Mouse (Mus musculus) liver, postnatal 0 days (tissue): ENCODE data around the gene Klhl6. TPM values are rescaled to one million over a fixed set of nuclear protein-coding genes. Genes with fewer than 3 reads are reported as not detected.
"Not testable (repeated sequence)": the region's sequence is repeated elsewhere in the genome, so short reads cannot be mapped to it uniquely, and the experiment has no call there.

ENCODE experiments used
- ATAC-seq: fragments of 200-750 bp; cut with Nextera tagmentation; 2 replicates; pipeline ENCODE4 v1.8.0; 2017; ENCODE audit warnings: mild to moderate bottlenecking, moderate library complexity
- DNase-seq: peaks from one replicate; pipeline ENCODE4 v3.0.0-alpha.2; 2016
- H3K27ac ChIP-seq: fragments of 300-500 bp; sonication (generic); 2 replicates; pipeline ENCODE4 v1.5.1; 2014; ENCODE audit warnings: antibody characterized with exemption, moderate library complexity, mild to moderate bottlenecking, low read depth
- H3K27me3 ChIP-seq: fragments of 300-500 bp; sonication (generic); 2 replicates; pipeline ENCODE4 v1.6.1; 2014; ENCODE audit warnings: low read length, control low read depth, mixed read lengths; ENCODE audit not compliant: insufficient read depth
- H3K36me3 ChIP-seq: fragments of 300-500 bp; sonication (generic); replicated peaks from 2 replicates; pipeline ENCODE4 v1.6.1; 2014; ENCODE audit warnings: mild to moderate bottlenecking, control low read depth, low read length, moderate library complexity, mixed read lengths; ENCODE audit not compliant: insufficient read depth
- H3K4me1 ChIP-seq: fragments of 300-500 bp; sonication (generic); 2 replicates; pipeline ENCODE4 v1.6.1; 2014; ENCODE audit warnings: antibody characterized with exemption, mild to moderate bottlenecking, control low read depth; ENCODE audit not compliant: insufficient read depth
- H3K4me2 ChIP-seq: fragments of 300-500 bp; sonication (generic); 2 replicates; pipeline ENCODE4 v1.6.1; 2014; ENCODE audit warnings: low read depth, mild to moderate bottlenecking, low read length, moderate library complexity, mixed read lengths
- H3K4me3 ChIP-seq: fragments of 300-500 bp; sonication (generic); 2 replicates; pipeline ENCODE4 v1.5.1; 2014; ENCODE audit warnings: low read depth, low read length
- H3K9ac ChIP-seq: fragments of 300-500 bp; sonication (generic); replicated peaks from 2 replicates; pipeline ENCODE4 v1.6.1; 2014; ENCODE audit warnings: mild to moderate bottlenecking, moderate library complexity
- H3K9me3 ChIP-seq: fragments of 300-500 bp; sonication (generic); 2 replicates; pipeline ENCODE4 v1.6.1; 2016; ENCODE audit warnings: mild to moderate bottlenecking, control low read depth, low read length, mixed read lengths
- CTCF ChIP-seq: sonication (generic); IDR thresholded peaks from 2 replicates; pipeline ENCODE4 v1.5.1; 2016; ENCODE audit warnings: antibody characterized with exemption, low read depth
- EP300 ChIP-seq: IDR thresholded peaks from 2 replicates; pipeline ENCODE4 v1.6.1; 2016; ENCODE audit warnings: antibody characterized with exemption, low read depth, mild to moderate bottlenecking
- WGBS: fragments of 180-500 bp; shearing (Covaris S2); extraction: QIAGEN DNeasy Blood & Tissue Kit; methylation state at CpG from one replicate; pipeline ENCODE4 v1.1.7; 2014; ENCODE audit not compliant: insufficient replicate concordance; 5-methylcytosine and 5-hydroxymethylcytosine counted together
- polyA plus RNA-seq: library from polyadenylated mRNA; unstranded; fragments of >200 nt; fragmentation: Nextera tagmentation; extraction: Ambion mirVana; gene quantifications from 2 replicates; pipeline ENCODE4 v1.2.1, GENCODE M21; 2015

Klhl6 gene
- polyA plus RNA-seq, 1 experiment from 2014 or later = 17.2 TPM

DNA sequence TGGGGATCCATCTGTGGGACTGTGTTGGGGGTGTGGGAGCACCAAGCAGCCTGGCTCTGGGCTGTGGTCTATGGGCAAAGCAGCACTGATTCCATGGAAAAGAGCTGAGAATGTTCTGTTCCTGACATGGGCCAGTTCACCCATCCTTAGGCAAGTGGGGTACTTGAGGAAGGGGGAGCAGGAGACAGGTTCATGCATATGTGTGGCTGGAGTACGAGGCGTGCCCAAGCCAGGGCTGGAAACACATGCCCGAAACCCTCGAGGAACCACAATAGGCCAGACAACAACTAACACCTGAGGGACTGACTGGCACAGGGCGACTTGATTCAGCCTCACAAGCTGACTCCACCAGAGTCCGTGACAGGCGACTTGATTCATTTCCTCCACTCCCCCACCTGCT, 14.8 kb upstream of the Klhl6 start:
- DNase-seq (no peak), ATAC-seq (no peak)
- Histone ChIP-seq H3K27me3 (no peaks in the 10 kb centered on the region), H3K4me3 (no peak overlapping the region), H3K4me2 (no peak overlapping the region), H3K27ac (no peak overlapping the region), H3K4me1 (no peaks in the 10 kb centered on the region), H3K36me3 (no peaks in the 10 kb centered on the region), H3K9me3 (no peaks in the 10 kb centered on the region), H3K9ac (no peak overlapping the region)
- TF ChIP-seq EP300 = no peak
- no peak for TF ChIP-seq CTCF
- WGBS = 81% methylated on average over 7 of the region's 7 CpGs

GRCm38 (mm10) chr16:19996913-19997312, 14.1 kb upstream of the Klhl6 start:
- H3K27me3 ChIP-seq, H3K4me2 ChIP-seq, H3K27ac ChIP-seq, H3K4me3 ChIP-seq, H3K36me3 ChIP-seq, H3K9ac ChIP-seq, ATAC-seq, H3K4me1 ChIP-seq, H3K9me3 ChIP-seq, DNase-seq: not testable (repeated sequence)
- WGBS = 50% methylated on average over 6 of the region's 6 CpGs

GRCm38 (mm10) chr16:19995818-19996217, 13.0 kb upstream of the Klhl6 start:
- H3K4me2 ChIP-seq = no peak overlapping the region
- H3K9ac ChIP-seq = no peak overlapping the region
- ATAC-seq (no peak), DNase-seq (no peak)
- H3K36me3 ChIP-seq = no peaks in the 10 kb centered on the region
- H3K27ac ChIP-seq = no peak overlapping the region
- H3K27me3 ChIP-seq = no peaks in the 10 kb centered on the region
- H3K9me3 ChIP-seq = no peaks in the 10 kb centered on the region
- no peak overlapping the region for H3K4me3 ChIP-seq
- no peaks in the 10 kb centered on the region for H3K4me1 ChIP-seq
- TF ChIP-seq EP300 (no peak), CTCF (no peak)

DNA sequence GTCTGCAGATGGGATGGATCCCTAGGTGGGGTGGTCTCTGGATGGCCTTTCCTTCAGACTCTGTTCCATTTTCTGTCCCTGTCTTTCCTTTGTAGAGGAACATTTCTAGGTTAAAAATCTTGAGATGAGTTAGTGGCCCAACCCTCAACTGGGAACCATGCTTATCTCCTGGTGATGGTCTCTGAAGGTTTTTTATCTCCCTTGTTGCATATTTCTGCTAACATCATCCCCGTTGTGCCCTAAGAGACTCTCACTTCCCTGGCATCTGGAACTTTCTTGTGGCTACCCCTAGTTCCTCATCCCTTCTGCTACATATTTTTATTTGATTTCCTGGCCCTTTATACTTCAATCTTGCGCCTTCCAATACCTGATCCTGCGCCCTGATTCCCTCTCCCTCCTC, 10.4 kb upstream of the Klhl6 start:
- Histone ChIP-seq H3K27ac (no peak overlapping the region), H3K4me1 (no peaks in the 10 kb centered on the region), H3K36me3 (no peaks in the 10 kb centered on the region), H3K27me3 (no peaks in the 10 kb centered on the region), H3K4me2 (no peak overlapping the region), H3K9ac (no peak overlapping the region), H3K4me3 (no peak overlapping the region), H3K9me3 (no peaks in the 10 kb centered on the region)
- no peak for DNase-seq
- ATAC-seq = no peak
- TF ChIP-seq EP300 (no peak), CTCF (no peak)
- 69% methylated on average over 3 of the region's 3 CpGs for WGBS

DNA sequence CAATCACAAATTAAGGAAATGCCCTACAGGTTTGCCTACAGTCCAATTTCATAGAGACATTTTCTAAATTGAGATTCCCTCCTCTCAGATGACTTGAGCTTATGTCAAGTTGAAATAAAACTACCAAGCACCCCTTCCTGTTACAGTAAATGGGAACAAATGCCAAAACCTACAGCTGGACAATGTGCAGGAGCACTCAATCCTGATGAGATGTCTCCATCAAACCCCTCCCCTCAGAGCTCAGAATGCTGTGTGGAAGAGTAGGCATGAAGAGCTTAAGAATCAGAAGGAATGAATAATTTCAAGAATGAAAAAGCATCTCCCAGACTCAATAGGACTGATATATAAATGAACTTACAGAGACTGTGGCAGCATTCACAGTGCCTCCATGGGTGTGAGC, 7.7 kb upstream of the Klhl6 start:
- H3K9me3 ChIP-seq = no peaks in the 10 kb centered on the region
- H3K27me3 ChIP-seq = no peaks in the 10 kb centered on the region
- H3K27ac ChIP-seq = no peak overlapping the region
- DNase-seq = no peak
- no peak overlapping the region for H3K4me2 ChIP-seq
- TF ChIP-seq EP300 = no peak
- no peak for TF ChIP-seq CTCF
- no peaks in the 10 kb centered on the region for H3K4me1 ChIP-seq
- H3K4me3 ChIP-seq = no peak overlapping the region
- ATAC-seq = no peak
- no peak overlapping the region for H3K9ac ChIP-seq
- H3K36me3 ChIP-seq = no peaks in the 10 kb centered on the region

DNA sequence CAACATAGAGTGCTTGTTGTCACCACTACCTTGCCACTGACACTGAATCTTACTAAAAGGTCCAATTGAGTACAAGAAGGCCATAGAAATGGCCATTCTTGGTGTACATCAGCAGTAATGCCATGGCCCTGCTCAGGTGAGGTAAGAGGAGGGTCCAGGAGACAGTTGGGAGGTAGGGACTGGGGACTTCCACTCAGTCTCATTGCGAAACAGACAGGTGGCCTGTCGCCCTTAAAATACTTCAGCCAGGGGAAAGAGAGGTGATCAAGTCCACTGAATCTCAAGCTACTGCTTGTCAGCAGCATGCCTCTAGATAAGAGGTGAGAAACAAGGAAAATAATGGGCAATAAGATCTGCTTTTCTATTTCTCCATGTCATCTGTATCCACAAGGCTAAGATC, 4.8 kb upstream of the Klhl6 start:
- WGBS = 78% methylated on average over 2 of the region's 2 CpGs
- no peaks in the 10 kb centered on the region for H3K9me3 ChIP-seq

DNA sequence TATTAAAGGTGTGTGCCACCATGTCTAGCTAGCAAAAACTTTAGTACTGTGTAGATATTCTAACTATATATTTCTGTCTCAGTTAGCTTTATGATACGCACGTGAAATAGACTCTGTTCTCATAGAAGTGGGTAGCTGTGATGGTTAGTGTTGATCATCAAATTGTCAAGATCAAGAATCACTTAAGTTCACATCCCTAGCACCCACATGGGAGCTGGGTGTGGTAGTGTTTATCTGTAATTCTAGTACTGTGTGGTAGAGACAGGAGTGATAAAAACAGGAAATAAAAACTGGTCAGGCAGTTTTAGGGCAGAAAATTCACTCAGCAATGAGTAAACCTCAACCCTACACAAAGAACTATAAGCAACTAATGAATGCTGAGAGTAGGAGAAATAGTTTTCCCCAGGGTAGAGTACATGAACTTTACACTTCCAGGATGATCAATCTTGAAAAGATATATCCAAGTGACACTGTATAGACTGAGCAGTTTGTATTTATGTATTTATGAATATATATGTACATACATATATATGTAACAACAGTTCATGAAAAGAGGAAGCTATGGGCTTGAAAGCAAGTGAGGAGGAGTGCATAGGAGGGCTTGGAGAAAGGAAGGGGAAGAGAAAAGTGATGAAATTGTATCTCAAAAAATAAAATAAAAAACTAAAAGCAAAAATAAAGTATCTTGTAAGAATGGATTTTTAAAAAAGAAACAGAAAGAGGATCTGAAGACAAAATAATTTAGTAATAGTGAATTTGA, 2.2 kb upstream of the Klhl6 start:
- WGBS = 75% methylated on average over 2 of the region's 2 CpGs
- H3K36me3 ChIP-seq = no peaks in the 10 kb centered on the region
- H3K27ac ChIP-seq = no peak overlapping the region
- no peak for ATAC-seq
- DNase-seq = no peak
- H3K4me1 ChIP-seq = no peaks in the 10 kb centered on the region; the same call in 1 of the 2 replicates
- no peaks in the 10 kb centered on the region for H3K27me3 ChIP-seq
- no peak overlapping the region for H3K4me3 ChIP-seq
- no peaks in the 10 kb centered on the region for H3K9me3 ChIP-seq
- H3K4me2 ChIP-seq = no peak overlapping the region
- TF ChIP-seq EP300 (no peak), CTCF (no peak)
- no peak overlapping the region for H3K9ac ChIP-seq

More for the DNA sequence above, 4.8 kb upstream of the Klhl6 start:
- H3K4me2 ChIP-seq = no peak overlapping the region
- H3K27me3 ChIP-seq = no peaks in the 10 kb centered on the region
- no peak overlapping the region for H3K27ac ChIP-seq
- no peaks in the 10 kb centered on the region for H3K36me3 ChIP-seq
- no peak overlapping the region for H3K9ac ChIP-seq
- ATAC-seq (no peak), DNase-seq (no peak)
- TF ChIP-seq EP300 = no peak
- TF ChIP-seq CTCF = no peak
- no peak overlapping the region for H3K4me3 ChIP-seq
- no peaks in the 10 kb centered on the region for H3K4me1 ChIP-seq
